Mouse (Mus musculus): ENCODE measurements at regions not wholly inside any gene's neighbourhood (a gene's known extent, or its start where the extent isn't known, plus 50 kb on each side); places are given as distances from the start of the nearest gene placed in this dataset.

DNA sequence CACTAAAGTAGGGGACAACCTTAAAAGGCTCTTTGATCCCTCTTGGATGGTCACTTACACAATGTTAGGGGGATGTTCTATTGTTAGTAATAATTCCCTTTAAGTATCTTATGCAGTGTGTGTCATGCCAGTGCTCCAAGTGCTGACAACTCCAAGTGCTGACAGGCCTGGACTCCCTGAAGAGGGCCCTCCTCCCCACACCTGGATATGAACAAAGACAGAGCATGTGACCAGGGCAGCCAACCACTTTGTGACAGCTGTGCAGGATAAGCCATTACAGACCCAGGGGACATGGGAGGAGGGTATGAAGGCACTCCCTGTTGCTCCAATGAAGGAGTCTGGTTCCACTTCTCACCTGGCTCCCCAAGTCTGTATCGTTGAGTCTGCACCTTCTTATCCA, 224.7 kb downstream of the Adamts15 start:
- in situ Hi-C loops (cut with MboI, MseI), result no loop called here

DNA sequence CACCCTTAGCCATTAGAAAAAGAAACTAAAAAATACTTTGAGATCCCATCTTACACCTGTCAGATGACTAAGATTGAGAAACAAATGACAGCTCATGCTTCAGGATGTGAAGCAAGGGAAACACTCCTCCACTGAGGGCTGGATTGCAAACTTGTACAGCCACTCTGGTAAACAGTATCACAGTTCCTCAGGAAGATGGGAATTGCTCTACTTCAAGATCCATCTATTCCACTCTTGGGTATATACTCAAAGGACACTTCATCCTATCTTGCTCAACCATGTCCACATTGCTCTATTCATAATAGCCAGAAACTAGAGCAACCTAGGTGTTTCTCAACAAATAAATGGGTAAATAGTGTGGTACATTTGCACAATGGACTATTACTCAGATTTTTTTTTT, 241.2 kb downstream of the Snx19 start:
- in situ Hi-C loops (cut with MboI, MseI), result no loop called here

DNA sequence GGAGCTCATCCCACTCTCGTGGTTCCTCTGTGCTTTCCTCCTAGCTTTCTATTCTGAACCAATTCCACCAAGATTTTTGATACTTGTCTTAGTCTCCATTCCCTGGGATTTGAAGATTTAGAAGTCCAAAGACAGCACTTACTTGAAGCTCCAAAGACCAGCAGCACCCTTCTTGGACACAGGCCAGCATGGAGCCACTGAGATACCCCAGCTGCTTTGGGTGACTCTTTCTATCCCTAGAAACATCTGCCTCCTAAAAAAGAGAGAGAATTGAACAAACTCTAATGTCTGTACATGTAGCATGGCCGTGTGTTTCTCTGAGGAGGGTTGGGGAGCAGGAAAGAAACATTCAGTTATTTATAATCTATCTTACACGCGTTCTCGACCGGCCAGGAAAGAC, 235.5 kb downstream of the Snx19 start:
- in situ Hi-C loops (cut with MboI, MseI), result no loop called here

DNA sequence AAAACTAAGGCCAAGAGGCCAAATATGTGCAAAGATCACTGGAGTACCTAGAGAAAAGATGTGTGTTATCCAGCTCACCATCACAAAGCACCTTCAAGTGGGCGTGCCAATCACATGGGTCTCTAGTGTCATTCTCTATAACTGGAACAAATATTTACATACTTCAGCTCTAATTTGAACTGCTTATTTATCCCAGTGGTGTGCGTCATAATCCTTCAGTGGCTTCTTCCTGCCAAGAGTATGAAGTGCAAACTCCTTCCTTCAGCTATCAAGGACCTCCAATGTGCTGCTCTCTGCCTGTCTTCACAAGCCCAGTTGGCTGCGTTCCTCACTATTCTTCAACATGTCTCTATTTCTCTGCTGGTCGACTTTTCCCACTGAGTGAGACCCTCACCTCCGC, 227.1 kb downstream of the Snx19 start:
- in situ Hi-C loops (cut with MboI, MseI), result no loop called here

DNA sequence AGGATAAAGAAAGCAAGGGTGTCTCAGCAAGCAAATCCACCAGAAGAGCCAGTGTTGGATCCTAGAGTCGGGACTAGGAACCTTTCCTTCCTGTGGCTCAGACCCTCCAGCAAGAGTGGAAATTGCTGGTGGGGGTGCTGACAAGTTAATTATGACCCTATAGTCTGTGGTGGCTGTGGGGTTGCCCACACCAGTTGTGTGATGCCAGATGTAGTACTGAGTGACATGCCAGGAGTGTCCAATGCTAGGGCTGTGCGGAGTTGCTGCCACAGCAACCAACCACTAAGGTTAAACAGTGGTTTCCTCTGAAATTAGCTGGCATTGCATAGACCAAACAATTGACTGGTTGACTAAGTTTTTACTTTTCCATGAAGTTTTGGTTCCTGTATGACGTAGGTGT, 226.3 kb downstream of the Snx19 start:
- in situ Hi-C loops (cut with MboI, MseI), result no loop called here

DNA sequence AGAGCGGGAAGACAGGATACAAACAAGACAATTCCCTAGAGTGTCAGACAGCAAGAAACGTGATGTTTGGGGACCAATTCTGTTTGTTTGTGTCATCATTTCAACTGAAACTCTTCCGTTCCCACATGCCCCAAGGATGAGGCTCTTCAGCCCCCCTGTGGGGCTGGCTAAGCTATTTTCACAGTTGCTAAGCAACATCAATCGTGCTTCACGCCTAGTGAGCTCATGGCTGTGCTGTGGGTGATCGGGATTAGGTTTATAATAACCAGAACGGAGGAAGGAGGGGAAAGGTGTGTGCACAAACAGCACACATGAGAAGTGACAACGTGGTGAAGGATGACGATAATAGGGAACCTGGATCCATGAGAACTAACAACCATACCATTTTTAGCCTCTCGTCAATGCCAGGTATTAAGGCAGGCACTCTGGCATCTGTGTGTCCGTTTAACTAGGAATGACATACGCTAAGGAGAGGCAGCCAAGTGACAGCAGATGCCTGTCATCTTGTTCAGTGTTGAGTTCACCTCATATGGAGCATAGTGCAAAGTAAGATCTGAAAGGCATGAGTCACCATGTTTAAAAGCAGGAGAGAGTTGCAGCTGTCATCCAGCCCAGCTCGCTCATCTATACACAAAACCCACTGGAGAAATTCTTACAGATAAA, 222.6 kb downstream of the Snx19 start:
- in situ Hi-C loops (cut with MboI, MseI), result no loop called here

DNA sequence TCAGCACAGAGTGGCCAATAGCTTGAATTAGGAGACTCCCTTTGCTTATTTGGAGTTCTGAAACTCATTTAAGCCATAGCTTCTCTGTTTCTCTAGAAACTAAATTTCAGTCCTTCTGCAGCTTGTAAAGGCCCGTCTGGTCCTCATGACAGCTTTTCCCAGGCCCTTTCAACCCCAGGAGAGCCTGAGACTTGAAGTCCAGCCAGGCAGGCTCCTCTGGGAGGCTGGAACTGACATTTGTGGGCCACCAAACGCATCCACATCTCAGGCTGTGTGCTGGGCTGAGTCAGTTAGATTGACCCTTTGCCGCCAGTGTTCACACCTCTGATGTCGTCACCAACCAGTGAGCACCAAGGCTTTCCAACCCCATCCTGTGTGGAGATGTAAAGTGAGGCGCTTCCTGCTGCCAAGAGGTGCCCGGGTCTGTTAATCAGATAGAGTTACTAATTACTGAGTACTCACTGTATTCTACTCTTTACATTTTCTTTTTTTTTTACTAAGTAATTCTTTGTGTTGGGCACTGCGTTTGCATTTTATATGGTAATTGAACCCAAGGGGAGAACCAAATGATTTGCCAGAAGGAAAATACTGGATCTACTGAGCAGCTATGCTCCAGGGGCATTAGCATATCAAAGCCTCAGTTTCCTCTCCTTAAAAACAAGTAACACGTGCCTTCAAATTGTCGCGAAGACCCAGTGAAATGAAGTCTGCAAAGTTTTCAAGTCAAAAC, 207.0 kb downstream of the Snx19 start:
- in situ Hi-C loops (cut with MboI, MseI), result no loop called here

DNA sequence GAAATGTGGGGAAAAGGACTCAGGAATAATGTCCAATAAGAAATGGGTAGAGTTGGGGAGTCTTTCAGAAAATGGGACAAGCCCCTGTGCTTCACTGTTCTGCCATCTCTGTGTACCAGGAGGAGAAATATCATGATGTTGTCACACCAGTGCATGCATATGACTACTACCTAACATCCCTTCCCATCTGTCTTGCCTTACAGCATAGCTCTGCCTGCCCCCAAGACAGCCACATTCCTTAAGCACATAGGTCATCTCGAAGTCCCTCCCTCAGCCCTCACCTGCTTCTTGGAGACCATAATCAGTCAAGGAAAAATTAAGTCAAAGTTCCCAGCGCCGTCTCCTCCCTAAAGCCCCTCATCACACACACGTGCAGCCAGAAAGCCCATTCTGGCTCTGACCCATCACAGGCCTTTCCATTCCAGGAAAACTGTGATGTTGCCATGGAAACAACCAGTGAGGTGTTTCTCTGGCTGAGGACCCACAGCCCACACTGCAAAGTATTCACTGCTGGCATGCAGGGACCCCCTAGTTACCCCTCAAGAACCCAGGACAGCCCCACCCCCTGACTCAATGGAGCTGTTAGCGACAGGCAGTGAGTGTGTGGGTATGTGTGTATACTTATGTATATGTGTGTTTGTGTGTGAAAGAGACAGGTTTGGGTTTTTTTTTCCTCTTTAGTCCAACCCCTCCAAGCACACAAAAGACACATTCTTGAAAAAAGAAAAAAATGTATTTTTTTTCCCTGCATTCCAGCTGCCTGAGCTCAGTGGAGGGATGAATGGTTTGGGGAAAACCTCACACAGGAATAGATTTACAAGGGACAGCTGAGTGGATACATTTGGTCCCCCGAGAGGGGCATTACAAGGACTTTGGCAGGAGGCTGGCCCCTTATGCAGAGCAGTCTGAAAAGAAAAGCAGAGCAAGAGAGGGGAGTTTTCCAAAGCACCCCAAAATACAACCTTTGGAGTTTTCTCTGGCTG, 205.5 kb downstream of the Snx19 start:
- in situ Hi-C loops (cut with MboI, MseI), result no loop called here

DNA sequence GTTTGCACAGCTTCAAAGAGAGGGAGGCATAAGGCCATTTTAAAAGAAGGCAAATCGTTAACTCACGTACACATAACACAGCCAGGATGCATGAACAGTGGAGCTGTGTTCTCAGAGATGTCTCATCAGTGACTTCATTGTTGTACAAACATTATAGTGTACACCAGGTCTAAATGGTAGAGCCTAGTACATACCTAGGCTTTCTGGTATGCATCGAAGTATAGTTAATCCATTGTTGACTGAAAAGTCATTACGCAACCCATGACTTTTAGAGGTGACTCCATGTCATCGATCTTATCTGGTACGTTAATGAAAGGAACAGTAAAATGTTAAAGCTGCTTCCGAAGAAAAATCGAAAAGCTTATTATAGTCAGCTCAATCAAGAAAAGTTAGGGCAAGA, 198.7 kb downstream of the Snx19 start:
- in situ Hi-C loops (cut with MboI, MseI), result no loop called here

DNA sequence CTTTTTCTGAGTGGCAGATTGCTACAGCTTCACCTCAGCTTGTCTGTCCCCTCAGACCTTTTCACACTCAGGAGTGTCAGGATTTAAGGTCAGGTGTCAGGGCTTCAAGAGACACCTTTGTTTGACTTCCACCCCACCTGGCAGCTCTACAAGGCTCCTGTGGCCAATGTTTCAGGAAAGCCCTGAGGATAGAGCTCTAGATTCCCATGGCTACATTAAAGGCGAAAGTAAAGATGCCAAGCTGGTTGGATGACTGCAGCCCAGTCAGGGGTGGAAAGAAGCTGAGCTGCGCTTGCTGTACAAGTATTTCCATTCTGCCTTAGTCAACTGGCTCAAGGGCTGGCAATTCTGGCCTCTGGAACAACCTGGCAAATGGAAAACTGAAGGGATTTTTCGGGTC, 198.2 kb downstream of the Snx19 start:
- in situ Hi-C loops (cut with MboI, MseI), result no loop called here

DNA sequence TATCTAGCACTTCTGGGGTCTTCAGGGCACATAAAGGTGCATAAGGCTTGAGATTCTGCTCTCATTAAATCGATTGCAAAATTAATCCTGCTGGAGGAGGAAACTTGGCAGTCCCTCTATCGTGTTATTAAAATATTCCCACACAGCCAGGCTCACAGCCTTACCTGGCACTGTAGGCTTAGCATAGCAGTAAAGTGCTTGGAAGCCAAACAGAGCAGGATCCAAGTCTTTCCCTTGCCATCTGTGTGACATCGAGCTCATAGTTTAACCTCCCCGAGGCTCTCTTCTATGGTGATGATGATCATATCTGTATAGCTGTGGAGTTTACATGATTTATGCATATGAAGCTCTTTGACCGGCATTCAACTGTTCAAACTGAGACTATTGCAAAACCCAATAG, 197.6 kb downstream of the Snx19 start:
- in situ Hi-C loops (cut with MboI, MseI), result no loop called here

DNA sequence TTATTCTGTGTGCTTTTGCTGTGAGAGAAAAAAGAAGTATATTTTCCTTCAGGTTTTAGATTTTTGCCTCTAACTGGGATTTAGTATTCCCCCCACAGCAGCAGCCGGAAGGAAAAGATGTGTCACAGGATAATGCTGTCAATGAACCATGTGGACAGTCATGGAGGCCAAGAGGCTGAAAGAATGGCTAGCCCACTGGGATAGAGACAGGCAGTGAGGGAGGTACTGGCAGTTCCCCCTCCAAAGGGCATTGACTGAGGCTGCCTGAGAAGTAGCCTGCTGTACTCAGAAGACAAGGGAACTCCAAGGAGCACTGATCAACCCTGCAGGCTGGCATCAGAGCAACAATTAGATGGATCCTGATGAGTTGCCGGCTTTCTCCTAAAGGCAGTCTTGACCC, 192.4 kb downstream of the Snx19 start:
- in situ Hi-C loops (cut with MboI, MseI), result no loop called here

DNA sequence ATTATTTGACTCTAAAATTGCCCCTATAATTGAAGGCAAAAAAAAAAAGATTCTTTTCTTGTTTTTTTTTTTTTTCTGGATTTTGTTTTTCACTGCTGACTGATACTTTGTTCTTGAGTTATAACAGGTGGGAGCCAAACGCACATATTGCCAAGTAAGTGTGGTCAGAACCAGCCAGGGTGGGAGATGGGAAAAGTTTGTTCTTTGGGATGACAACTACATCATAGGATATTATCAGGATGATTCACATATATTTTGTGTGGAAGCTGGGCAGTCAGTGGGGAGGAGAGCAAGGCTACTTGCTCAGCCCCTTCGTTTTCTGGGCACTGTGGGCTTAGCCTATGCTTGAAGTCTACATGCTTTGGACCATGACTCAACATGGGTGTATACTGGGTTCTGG, 191.3 kb downstream of the Snx19 start:
- in situ Hi-C loops (cut with MboI, MseI), result no loop called here

DNA sequence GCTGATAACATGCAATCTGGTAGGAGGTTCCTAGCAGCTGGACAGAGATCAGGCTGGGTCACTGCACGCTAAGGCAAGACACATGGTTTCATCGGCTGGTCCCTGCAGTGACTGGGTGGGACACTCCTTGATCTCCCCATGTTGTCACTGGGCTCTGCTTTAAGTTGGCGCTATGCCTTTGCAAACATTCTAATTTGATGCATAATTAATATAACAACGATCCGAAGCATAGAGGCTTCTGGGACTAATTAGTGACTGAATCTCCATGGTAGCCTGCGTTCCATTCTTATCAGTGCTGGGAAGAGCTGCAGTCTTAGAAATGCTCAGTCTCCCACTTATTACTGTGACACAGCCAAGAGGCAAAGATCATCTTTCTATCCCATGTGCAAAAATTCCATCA, 186.8 kb downstream of the Snx19 start:
- in situ Hi-C loops (cut with MboI, MseI), result no loop called here

DNA sequence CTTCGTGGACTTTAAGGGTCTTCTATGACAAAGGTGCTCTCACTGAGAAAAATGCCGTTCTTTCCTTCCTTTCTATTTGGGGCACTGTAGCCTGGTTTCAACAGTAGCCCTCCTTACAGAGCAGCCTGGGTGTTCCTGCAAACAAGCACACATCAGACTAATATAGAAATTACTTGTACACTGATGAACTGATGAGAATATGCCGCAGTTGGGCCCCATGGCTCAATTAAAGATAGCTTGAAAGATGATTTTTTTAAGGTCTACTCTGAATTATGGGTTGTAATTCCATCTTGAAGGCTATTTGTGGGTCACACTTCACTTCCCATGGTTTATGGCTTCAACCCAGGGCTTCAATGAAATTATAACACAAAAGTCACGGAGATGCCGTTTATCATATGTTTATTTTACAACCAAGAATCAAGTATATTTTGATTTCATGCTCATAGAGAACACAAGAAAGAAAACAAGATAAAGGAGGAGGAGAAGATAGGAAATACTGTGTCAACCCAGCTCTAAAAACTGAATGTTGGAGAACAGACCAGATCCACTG, 186.2 kb downstream of the Snx19 start:
- in situ Hi-C loops (cut with MboI, MseI), result no loop called here

DNA sequence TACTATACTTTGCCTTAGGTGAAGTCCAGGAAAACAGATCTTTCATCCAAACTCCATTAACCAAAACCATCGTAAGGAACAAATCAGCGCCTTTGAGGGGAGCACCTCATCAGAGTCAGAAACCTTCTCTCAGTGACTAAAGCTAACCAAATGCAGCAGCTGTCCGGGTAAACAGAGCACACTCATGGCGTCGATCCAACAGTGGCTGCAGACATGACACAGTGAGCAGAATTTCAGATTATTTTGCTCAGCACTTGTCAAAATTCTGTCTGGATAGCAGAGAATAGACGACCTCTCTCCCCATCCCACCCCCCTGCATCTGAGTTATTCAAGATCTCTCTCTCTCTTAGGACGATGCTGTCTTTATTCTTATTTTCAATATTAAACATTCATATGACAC, 183.4 kb downstream of the Snx19 start:
- in situ Hi-C loops (cut with MboI, MseI), result no loop called here

DNA sequence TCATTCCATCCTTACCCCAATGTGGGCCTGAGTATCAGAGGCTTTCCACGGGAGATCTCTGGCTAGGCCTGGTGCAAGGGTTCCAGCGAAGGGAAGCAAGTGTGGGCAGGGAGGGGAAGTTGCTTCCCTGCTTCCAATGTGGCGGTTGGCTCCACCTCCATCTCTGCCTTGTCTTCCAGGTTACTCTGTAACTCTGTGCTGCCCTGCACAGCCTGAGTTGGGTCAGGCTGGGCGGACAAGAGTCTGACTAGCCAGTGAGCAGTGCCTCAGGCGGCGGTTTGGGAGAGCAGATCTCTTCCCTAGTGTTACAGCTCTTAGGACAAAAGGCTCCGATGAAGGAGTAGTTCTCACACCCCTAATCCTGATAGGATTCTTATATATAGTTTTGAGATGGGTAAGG, 172.8 kb downstream of the Snx19 start:
- in situ Hi-C loops (cut with MboI, MseI), result loop anchor here (10.0 kb wide), 1 partner anchor 1515 kb away; the partner anchor contains the start of gene Arhgap32

DNA sequence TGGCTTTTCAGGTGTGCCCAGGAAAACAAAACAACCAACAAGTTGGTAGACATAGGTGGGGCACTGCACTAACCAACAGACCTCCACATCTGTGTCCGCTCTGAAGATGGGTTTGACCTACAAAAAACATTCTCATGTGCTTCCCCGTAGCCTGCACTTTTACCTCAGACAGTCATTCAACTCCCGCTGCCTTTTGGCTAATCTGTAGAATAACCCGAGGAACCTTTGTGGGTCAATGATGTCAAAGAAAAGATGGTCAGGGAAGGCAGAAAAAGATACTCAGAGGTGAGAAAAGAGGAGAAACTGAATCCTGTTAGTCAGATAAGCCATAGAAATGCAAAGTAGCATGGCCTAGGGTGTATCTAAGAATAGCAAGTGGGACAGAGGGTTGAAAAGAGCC, 170.8 kb downstream of the Snx19 start:
- in situ Hi-C loops (cut with MboI, MseI), result loop anchor here (10.0 kb wide), 1 partner anchor 1517 kb away; the partner anchor contains the start of gene Arhgap32

DNA sequence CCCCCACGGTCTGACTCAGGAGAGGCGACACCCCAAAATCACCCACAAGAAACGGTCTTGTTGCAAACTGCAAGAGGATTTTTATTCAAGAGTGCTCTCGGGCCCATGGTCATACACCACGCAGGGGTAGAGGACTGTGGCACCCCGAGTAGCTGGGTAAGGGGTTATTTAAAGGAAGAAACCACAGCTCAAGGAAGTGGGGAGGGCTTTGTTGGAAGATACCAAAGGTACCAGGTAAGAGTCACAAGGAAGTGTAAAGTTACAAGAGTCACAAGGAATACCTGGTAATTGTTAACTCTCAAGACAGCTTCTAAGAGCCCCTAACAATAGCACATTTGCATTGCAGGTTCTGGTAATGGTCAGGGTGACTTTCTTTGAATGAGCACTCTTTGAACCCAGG, 170.2 kb downstream of the Snx19 start:
- in situ Hi-C loops (cut with MboI, MseI), result loop anchor here (10.0 kb wide), 1 partner anchor 1518 kb away; the partner anchor contains the start of gene Arhgap32

DNA sequence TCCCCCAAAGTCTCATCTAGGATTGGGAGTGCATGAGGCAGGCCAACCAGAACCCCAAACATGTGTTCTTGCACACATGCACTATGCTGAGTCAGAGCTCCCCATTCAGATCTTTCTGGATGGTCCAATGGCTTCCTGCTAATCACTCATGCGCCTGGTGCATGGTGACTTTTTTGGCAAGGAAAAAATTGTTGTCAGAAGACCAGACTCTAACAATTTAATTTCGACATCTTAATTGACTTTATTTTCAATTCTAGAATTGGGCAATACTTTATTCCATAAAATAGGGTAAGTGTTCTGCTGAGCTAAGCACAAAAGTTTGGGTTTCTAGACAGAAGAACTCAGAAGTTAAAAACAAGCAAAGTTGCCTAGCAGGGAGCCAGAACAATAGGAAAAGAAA, 165.7 kb downstream of the Snx19 start:
- in situ Hi-C loops (cut with MboI, MseI), result loop anchor here (10.0 kb wide), 1 partner anchor 1522 kb away; the partner anchor contains the start of gene Arhgap32

DNA sequence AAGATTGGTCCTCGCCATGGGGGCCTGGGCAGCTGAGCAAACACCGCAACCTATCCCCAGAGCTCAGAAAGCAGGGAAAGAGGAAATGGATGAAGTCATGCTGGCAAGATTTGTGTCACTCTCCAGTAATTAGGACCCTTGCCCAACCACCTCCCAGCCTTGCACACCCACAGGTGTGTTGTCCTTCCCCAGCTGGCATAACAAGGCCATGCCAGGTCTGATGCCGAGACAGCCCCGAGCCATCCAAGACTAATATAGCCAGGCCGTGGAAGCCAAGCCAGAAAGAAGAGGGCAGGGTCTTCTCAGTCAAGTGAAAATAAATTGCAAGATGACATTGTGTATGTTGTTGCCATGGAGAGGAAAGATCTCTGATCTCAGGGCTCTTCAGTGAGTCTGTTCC, 164.3 kb downstream of the Snx19 start:
- in situ Hi-C loops (cut with MboI, MseI), result loop anchor here (10.0 kb wide), 1 partner anchor 1524 kb away; the partner anchor contains the start of gene Arhgap32
